Mouse (Mus musculus) left cerebral cortex, postnatal 4 days (tissue): Measurements from ENCODE around the gene Gm11938. TPM values are rescaled to one million over a fixed set of nuclear protein-coding genes. Genes with fewer than 3 reads are reported as not detected.
"Not testable (repeated sequence)": the region's sequence is repeated elsewhere in the genome, so short reads cannot be mapped to it uniquely, and the experiment has no call there.

ENCODE experiments used
- DNase-seq: peaks from one replicate; pipeline ENCODE4 v3.0.0-alpha.2; 2022
- intact Hi-C: fragments of 180-260 bp; cut with DNase I; formaldehyde crosslinking; loops from one replicate; pipeline ENCODE4 v1.15.1; 2025
- total RNA-seq, 2 experiments: library from RNA; stranded (reverse); gene quantifications; 2 replicates each; pipeline ENCODE4 v1.2.3; 2021

The Gm11938 gene
- total RNA-seq: not detected

DNA sequence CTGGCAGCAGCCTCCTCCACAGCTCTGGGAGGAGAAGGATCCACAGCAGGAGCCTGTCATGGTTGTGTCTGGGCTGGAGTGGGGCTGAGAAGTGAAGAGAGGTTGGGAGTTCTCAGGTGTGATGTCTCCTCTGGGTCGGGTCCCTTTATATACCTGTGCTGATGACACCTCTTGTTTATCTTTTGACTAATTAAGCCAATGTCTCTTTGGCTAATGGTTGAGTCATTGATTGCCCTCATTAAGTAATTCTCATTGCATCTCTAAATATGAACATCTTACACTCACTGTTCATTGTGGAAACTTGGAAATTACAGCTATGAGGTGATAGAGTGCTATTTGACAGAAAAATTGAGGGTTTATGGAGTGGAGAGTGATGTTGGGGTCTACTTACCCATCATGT is at the start of gene Gm11938:
Gene Gm11938, minus strand, starts transcription at position 101 of the 400 bp plus-strand sequence.
- DNase-seq, intact Hi-C loops: not testable (repeated sequence)

- intact Hi-C loops: no loop called here
- no peak for DNase-seq
Observed at GRCm38 (mm10) chr11:99650136-99650535, 47.0 kb upstream of the Gm11938 start, which contains the start of gene Gm11555. Gene Gm11555 (minus strand): TSS chr11:99650236.

DNA sequence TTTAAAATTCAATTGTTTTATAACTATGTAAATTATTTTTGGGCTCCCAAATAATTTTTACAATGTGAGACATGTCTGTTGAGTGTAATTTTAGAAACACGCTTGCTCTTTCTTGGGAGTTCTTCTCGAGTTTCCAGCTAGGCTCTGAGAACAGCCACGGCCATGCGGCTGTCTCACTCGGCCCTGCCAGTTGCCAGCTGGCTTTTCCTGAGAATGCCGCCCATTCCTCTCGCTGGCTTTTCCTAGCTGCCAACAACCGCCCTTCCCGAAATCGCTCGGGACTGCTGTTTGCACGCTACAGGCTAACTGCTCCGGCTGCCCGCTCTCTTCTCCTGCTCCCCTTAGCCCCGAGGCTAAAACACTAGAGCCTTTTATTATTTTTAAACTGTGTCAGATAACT is 43.3 kb upstream of the Gm11938 start:
- DNase-seq: no peak
- intact Hi-C loops: no loop called here

DNA sequence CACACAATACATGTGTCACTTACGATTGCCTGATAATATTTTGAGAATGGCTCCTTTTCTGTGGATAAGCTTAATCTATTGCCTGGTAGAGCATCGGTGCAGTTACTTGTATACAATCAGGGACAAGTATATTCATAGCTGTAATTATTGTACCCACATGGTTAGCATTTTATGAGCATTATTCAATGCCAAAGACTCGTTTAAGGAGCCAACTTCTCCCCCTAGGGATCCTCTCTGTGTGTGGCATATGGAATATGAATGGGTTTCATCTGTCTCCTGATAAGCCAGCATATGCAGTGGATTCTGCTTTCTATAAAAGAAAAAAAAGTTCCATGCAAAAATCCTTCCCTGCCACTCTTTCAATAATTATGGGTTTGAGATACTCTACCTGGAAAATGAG is 41.2 kb upstream of the Gm11938 start:
- no peak for DNase-seq
- intact Hi-C loops: no loop called here

GRCm38 (mm10) chr11:99643635-99644139 is 40.6 kb upstream of the Gm11938 start, which contains the start of gene Krtap4-7:
Gene Krtap4-7 (minus strand): TSS chr11:99644089.
- intact Hi-C loops: not testable (repeated sequence)

GRCm38 (mm10) chr11:99640926-99641325 is 37.8 kb upstream of the Gm11938 start:
- intact Hi-C loops: no loop called here
- DNase-seq: no peak

More at GRCm38 (mm10) chr11:99643635-99644139, 40.6 kb upstream of the Gm11938 start, which contains the start of gene Krtap4-7:
- DNase-seq: not testable (repeated sequence)

DNA sequence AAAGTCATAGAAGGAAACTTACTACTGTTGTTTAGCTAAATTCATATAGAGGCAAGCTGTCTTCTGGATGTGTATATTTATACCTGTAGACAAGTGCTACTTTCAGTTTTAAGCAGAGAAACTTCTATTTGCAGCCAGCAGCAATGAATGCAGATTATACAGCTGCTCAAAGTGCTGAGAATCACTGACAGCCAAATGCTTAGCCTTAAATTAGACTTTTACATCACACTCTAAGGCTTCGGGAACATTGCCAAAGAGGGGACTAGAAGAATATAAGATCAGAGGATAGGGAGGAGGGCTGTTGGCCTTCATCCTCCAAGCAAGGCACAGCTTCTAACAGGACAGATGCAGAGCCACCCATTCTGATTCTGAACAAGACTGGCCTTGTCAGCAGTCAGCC is 34.0 kb upstream of the Gm11938 start:
- intact Hi-C loops: no loop called here
- no peak for DNase-seq

- DNase-seq: no peak
- intact Hi-C loops: no loop called here
Observed at GRCm38 (mm10) chr11:99634653-99635134, 31.6 kb upstream of the Gm11938 start, which contains the start of gene Krtap4-2. Gene Krtap4-2 (minus strand): TSS chr11:99635084.

GRCm38 (mm10) chr11:99633293-99633692 is 30.2 kb upstream of the Gm11938 start:
- intact Hi-C loops: no loop called here
- no peak for DNase-seq

DNA sequence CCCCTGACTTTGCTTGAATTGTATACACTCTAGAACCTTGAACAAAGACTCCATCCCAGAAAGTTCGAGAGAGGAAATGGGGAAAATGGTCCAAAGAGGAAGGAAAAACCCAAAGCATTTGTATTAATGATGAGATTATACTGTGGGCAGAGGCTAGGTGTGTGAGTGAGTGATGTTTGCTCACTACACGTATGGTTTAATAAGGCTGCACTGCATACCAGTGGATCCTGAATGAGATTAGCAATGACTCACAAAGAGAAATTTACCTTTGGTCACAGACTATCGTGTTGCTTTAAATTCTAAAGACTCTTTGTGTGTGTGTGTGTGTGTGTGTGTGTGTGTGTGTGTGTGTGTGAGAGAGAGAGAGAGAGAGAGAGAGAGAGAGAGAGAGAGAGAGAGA is 27.8 kb upstream of the Gm11938 start:
- DNase-seq: no peak
- intact Hi-C loops: no loop called here

DNA sequence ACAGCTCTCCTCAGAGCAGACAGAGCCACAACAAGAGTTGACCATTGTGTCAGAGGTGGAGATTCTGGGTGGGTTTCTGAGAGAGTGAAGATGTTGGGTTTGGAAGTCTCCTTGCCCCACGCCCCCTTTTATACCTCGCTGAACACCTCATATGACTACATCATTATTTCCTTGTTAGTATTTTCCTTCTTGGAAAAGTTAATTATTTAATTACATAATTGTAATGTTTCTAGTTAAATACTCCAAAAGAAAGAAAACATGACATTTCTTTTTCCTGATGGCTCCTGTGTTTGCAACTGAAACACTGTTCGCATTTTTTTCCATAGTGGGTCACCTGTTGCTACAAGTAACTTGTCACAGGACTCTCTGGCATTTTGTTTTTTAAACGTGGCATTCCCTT is 25.0 kb upstream of the Gm11938 start, which contains the start of gene Krtap4-1:
Gene Krtap4-1, minus strand, starts transcription at position 101 of the 400 bp plus-strand sequence.
- DNase-seq: no peak

GRCm38 (mm10) chr11:99620335-99620734 is 17.2 kb upstream of the Gm11938 start, which contains the start of gene Gm11562:
Gene Gm11562 (minus strand): TSS chr11:99620435.
- intact Hi-C loops: no loop called here
- no peak for DNase-seq

More for the DNA sequence above, 25.0 kb upstream of the Gm11938 start, which contains the start of gene Krtap4-1:
- intact Hi-C loops: no loop called here

DNA sequence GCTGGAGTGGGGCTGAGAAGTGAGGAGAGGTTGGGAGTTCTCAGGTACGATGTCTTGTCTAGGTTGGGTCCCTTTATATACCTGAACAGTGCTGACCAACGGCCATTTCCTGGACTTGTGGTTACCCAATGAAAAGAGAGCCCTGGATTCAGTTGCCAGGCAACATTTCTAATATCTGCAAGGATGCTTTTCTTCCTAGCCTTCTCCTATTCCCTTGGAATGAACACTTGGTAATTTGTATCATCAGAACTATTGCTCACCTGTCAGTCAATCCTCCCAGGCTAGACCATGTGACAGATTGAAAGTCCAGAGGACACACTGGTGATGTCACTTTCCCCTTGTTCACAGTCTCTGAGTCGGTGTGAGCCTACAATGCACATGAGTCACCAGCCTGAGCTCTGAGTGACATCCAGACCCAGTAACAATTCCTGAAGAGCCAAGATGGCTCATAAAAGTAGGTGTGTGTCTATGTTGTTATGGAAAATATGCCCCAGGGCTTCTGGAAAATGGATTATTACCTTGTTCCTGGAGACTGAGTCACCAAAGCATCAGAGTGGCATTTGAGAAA is 11.8 kb upstream of the Gm11938 start, which contains the start of gene Krtap2-4:
Gene Krtap2-4, minus strand, starts transcription at position 51 of the 568 bp plus-strand sequence.
- intact Hi-C loops: no loop called here
- no peak for DNase-seq

- intact Hi-C loops, DNase-seq: not testable (repeated sequence)
Observed at GRCm38 (mm10) chr11:99610089-99610488, 7.0 kb upstream of the Gm11938 start, which contains the start of gene Gm11937. Gene Gm11937 (minus strand): TSS chr11:99610189.

GRCm38 (mm10) chr11:99609126-99609525 is 6.0 kb upstream of the Gm11938 start:
- intact Hi-C loops: no loop called here

DNA sequence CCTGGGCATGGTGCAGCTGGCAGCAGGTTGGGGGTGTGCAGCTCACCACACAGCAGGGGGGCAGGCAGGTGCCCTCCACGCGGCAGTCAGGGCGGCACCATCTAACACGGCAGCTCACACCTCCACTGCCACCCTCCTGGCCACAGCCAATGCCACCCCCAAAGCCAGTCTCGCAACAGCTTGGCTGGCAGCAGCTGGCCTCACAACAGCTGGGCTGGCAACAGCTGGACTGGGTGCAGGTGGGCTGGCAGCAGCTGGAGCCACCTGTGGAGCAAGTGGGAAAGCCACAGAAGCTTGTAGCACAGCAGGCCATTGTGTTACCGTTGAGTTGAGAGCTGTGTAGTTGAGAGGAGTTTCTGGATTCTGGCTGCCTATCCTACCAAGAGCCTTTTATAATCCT is 5.4 kb downstream of the Gm11938 start, which contains the start of gene Krtap9-3:
Gene Krtap9-3, minus strand, starts transcription at position 364 of the 400 bp plus-strand sequence.
- DNase-seq, intact Hi-C loops: not testable (repeated sequence)

More at GRCm38 (mm10) chr11:99609126-99609525, 6.0 kb upstream of the Gm11938 start:
- DNase-seq: no peak

GRCm38 (mm10) chr11:99590981-99591380 is 12.1 kb downstream of the Gm11938 start, which contains the start of gene Krtap1-3:
Gene Krtap1-3 (minus strand): TSS chr11:99591339.
- intact Hi-C loops: no loop called here
- no peak for DNase-seq

DNA sequence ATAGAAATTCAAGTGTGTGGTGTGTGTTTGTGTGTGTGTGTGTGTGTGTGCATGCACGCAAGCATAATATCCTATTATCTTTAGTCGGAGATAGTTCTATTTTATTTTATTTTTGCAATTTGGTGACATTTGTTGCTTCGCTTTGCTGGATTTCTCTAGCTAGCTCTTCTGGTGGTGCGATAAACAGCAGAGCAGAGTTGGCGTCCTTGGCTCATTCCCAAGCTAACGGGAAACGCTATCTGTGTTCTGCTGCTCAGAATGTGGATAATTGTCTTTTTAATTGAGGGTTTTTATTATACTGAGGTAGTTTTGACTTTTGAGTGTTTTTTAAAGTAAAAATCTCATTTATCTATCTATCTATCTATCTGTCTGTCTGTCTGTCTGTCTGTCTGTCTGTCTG is 18.0 kb downstream of the Gm11938 start:
- intact Hi-C loops: no loop called here
- no peak for DNase-seq

- DNase-seq: no peak
- intact Hi-C loops: no loop called here
Observed at GRCm38 (mm10) chr11:99583245-99583704, 19.8 kb downstream of the Gm11938 start, which contains the start of gene Krtap1-4. Gene Krtap1-4 (minus strand): TSS chr11:99583654.

- no peak for DNase-seq
- intact Hi-C loops: no loop called here
Observed at GRCm38 (mm10) chr11:99581564-99581963, 21.5 kb downstream of the Gm11938 start.

- intact Hi-C loops: no loop called here
- DNase-seq: no peak
Observed at GRCm38 (mm10) chr11:99581051-99581450, 22.1 kb downstream of the Gm11938 start.
